Mouse (Mus musculus): Measurements from ENCODE around the gene Ptk7.

GRCm38 (mm10) chr17:46673850-46674529, 44.7 kb upstream of the Ptk7 start, which contains the start of gene Rrp36:
- TF ChIP-seq CTCF (IDR thresholded peaks at IDR 0.05; ENCODE audit: borderline replicate concordance, insufficient read depth, low read length), result no peak
- peak; percentile 86 for TF ChIP-seq POLR2A (IDR thresholded peaks at IDR 0.05; ENCODE audit: low read depth, low read length)
